Mouse (Mus musculus): ENCODE results near the gene Whrn.

Whrn gene

GRCm38 (mm10) chr4:63493351-63494121, 2.3 kb downstream of the Whrn start:
- DNase-seq (ENCODE audit: low spot score in 2 of 2) = no peak

DNA sequence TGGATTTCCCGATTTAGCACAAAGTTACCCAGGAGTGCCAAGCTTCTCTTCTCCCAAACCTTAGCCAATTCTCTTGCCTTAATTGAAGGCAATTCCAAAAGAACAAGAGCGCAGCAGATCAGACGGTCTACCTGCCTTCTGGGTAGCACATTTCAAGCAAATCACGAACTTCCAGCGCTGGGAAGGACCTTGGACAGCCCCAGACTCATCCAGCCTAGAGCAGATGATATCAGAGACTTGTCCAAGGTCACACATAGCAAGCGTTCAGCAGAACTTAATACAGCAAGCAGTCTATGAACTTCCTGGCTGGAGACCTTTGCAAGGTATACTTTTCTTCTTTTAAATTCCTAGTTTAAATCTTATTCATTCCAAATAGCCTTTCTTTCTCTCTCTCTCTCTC, 4.3 kb downstream of the Whrn start:
- DNase-seq (ENCODE audit: low spot score in 2 of 2) = no peak

- no peak for DNase-seq (ENCODE audit: low spot score in 2 of 2)
Measured at GRCm38 (mm10) chr4:63490146-63490545, 5.6 kb downstream of the Whrn start.

GRCm38 (mm10) chr4:63489676-63490075, 6.1 kb downstream of the Whrn start:
- DNase-seq (ENCODE audit: low spot score in 2 of 2) = no peak

- DNase-seq (ENCODE audit: low spot score in 2 of 2) = no peak
Measured at GRCm38 (mm10) chr4:63487916-63488315, 7.9 kb downstream of the Whrn start.

DNA sequence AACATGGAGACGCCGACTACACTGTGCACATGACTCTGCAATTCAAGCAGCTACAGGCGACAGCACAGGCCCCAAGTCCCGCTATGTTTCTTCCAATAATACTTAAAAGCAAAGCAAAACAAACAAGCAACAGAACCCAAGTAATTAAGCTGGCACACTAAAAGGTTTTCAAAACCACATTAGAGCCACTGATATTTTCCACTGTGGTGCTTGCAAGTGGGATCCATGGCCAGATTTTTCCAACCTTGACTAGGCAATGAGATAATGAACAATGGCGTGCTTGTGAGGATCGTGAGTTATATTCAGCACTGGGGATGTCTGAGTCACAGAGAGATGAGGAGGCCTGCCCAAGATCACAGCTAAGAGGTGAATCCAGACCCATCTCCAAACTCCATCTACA, 8.5 kb downstream of the Whrn start:
- DNase-seq (ENCODE audit: low spot score in 2 of 2) = no peak

DNA sequence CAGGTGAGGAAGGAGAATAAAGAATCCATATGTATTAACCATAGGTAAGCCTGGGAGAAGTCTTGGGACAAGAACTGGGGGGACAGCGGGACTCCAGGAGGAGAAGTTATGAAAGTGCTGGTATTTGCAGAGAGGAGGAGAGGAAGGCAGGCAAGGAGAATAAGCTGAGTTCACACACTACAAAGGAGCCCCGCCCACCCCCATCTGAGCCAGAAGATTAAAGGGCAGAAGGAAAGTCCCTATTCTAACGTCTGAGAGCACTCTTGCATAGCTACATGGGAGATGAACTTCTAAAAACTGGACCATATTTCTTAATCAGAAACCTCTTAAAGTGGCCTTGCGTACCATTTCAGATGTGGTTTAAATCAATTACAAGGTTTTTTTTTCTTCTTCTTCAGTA, 9.3 kb downstream of the Whrn start:
- peak in 1 of 2 experiments; percentile 43 for DNase-seq (ENCODE audit: low spot score in 2 of 2)

DNA sequence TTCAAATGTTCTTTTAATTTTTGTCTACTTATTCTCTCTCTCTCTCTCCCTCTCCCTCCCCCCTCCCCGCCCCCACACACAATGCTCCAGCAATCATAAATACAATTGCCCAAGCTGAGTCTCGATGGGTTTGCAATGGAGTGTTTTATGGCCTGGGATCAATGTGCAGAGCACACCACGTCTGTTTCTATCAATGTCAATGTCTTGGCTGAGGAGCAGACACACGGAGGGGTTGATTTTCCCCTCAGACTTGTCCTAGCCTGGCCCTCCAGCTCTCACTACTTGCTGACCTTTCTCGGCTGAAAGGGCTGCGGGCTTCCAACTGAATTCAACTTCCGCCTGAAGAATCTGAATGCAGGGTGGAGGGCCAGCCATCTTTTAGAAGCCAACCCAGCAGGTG, 12.1 kb downstream of the Whrn start:
- no peak for DNase-seq (ENCODE audit: low spot score in 2 of 2)

DNA sequence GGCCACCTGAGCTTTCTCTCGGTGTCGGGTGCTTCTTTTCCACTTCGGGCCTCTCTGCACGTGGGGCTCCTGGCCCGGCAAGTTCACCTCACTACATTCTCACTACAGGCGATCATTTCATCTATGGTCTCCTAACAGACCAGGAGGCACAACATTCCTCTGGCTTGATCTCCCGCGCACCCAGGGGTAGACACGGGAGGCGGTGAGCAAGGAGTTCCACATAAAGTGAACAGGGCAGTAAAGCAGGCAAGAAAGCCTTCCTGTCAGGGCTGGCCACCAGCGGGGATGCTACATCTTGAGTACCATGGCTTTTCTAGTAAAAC, 15.0 kb downstream of the Whrn start:
- DNase-seq (ENCODE audit: low spot score in 2 of 2) = no peak

- DNase-seq (ENCODE audit: low spot score in 2 of 2) = peak; percentile 36 to 61
Measured at GRCm38 (mm10) chr4:63480098-63480844, 15.5 kb downstream of the Whrn start.

DNA sequence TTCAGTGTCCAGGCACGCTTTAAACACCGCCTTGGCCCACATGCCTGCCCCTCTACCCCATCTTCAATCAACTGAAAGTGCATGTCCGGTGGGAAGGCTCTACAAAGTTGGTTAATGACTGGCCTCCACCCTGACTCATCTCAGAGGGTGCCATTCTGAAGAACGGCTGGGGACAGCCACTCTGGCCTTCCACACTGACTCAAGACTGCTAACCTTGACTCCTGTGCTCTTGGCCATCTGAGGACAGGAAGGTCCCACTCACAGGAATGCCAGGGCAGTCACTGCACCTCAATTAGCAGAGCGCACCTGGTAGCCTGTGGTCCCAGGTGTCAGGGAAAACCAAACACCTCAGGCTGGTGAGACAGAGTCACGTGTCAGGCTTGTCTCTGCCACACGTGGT, 17.8 kb downstream of the Whrn start:
- DNase-seq (ENCODE audit: low spot score in 2 of 2) = no peak

GRCm38 (mm10) chr4:63476891-63477290, 18.9 kb downstream of the Whrn start:
- no peak for DNase-seq (ENCODE audit: low spot score in 2 of 2)

- peak in 1 of 2 experiments; percentile 20 for DNase-seq (ENCODE audit: low spot score in 2 of 2)
Measured at GRCm38 (mm10) chr4:63475208-63475607, 20.6 kb downstream of the Whrn start.

DNA sequence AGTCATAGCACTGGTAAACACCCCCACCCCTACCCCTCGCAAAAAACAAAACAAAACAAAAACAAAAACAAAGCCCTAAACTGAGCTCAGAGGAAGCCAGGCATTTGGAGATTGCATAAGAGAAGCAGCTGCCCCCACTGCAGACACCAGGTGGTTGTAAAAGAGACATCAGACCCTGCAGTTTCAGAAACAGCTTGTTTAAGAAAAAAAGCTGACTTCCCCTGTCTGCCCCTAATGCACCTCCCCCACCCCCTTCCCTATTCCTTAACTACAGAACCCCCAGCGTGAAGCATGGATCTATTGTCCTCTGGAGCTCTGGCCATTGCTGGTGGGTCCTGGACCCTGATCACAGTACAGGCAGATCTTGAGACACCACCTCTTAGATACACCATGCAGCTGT, 21.4 kb downstream of the Whrn start:
- no peak for DNase-seq (ENCODE audit: low spot score in 2 of 2)

GRCm38 (mm10) chr4:63467338-63467737, 28.5 kb downstream of the Whrn start:
- no peak for DNase-seq (ENCODE audit: low spot score in 2 of 2)

GRCm38 (mm10) chr4:63466192-63466591, 29.6 kb downstream of the Whrn start:
- no peak for DNase-seq (ENCODE audit: low spot score in 2 of 2)

DNA sequence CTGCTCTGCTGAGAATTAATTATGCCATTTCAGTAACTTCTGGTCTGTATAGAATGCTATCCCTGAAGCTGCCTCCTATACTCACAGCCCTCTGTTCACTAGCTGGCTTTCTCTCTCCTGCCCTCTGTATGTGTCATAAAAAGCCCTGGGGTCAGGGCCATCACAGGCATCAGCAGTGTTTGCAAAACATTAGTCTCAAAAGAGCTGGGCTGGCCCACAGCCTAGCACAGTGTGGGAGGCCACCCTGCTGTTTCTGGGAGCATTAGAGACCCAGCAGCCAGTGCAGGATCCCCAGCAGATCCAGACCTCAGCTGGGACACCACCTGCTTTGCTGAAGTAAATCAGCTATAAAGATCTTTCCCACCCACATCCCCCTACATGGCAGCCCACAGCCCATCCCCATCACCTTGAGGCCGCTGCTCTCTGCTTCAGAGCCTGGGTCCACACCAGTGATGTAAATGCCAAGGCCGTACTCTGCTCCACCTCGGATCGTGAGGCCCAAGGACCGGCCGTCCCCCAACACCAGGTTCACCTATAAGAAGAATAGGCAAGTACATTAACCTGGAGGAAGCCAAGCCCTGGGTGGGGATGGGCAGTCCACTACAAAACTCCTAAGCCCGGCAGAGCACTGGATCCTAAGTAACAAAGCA, 34.8 kb downstream of the Whrn start:
- DNase-seq (ENCODE audit: low spot score in 2 of 2) = no peak

DNA sequence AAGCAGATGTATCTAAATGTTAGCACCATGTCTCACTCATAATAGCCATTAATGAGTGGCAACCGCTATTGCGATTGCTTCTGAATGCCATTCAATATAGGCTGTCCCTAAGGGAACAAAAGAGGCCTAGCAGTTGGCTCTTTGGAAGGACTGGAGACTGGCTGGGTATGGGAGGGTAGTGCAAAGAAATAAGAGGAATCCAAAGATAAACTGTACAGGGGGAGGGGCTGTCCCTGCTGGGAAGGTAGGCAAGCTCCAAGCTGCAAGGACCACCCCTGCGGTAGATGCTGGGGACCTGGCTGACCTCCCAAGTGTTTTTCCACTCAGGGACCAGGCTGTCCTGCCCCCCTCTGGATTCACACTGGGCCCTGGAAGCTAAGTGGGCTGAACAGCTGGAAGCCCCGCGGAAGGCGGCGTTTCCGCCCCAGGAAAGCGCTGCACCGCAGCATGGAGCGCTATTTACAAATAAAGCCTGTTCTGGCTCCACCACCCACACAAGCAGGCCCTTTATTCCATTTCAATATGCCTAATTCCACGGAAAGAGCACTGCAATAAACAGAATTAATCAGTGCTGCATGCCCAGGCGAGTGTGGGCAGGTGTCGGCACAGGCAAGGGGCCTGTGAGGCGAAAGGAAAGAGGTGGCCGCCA, 36.5 kb downstream of the Whrn start:
- DNase-seq (ENCODE audit: low spot score in 2 of 2) = no peak

DNA sequence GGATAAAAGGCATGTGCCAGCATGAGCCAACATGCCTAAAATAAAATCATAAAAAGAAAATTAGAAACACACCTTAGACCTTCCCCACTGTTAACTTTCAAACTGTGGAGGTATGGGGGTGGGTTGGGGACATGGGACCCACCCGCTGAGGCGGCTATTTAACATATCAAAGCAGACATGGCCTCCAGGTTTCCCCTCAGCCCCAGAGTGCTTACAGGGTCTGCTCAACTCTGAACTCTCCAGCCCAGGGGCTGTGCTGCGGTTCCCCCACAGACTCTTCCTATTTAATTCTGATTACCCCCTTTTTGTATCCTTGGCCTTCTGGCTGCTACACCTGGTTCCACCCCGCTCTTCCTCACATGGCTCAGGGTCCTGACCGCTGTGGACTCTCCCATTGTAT, 39.2 kb downstream of the Whrn start:
- DNase-seq (ENCODE audit: low spot score in 2 of 2) = no peak

GRCm38 (mm10) chr4:63453939-63454513, 41.8 kb downstream of the Whrn start:
- DNase-seq (ENCODE audit: low spot score in 2 of 2) = no peak

DNA sequence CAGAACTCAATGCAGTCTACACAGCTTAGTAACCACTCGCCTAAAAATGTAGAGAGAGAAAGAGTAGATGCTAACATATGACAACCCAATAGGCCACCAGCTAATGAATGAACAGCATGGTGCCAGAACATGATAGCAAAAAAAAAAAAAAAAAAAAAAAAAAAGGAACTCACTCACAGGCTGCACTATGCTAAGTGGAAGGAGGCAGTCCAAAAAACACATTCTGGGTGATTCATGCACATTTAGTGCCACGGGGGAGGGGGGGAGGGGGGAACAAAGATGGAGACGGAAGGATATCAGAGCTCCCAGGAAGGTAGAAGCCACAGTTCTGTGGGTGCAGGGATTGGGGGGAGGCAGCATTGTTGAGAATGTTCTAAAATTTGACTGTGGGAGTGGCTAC, 43.2 kb downstream of the Whrn start:
- no peak for DNase-seq (ENCODE audit: low spot score in 2 of 2)

GRCm38 (mm10) chr4:63450551-63450950, 45.2 kb downstream of the Whrn start:
- DNase-seq (ENCODE audit: low spot score in 2 of 2) = no peak
